Mouse (Mus musculus) natural killer cell, adult 2 months (primary cell): ENCODE measurements at regions not wholly inside any gene's neighbourhood (a gene's known extent, or its start where the extent isn't known, plus 50 kb on each side); places are given as distances from the start of the nearest gene placed in this dataset.

Experiments
- DNase-seq, 2 experiments: peaks; one replicate each; pipeline ENCODE4 v3.0.0; 2022; ENCODE audit warnings: low spot score in 2 of 2

DNA sequence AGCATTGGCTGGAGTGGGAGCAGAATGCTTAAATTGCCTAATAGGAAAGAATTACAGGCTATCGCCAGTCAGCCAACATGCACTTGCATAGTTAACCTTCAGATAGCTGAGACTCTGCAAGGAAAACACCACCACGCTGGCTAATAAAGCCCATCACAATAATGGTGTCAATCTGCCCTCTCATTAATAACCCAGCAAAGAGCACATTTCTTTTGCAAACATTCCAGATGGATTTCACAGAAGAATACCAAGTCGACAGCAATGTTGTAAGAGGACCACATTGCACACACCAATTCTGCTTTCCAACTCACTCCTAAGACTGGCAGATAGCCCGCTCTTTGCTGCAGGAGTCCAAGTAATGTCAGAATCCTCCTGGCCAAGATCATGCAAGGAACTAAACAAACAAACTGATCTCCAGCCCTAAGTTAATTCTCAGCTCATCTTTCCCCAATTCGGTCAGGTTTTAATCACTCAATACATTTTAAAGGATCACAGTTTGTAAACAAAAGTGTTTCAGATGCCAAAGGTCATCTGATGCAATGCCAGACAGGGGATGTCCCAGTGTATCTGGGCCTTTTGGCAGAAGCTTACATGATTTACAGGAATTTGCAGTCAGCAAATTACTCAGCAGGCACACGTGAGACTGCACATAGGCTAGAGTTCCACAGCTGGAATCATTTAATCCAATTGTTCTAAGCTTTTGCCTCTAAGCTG lies 198.4 kb downstream of the Klf6 start:
- no peak for DNase-seq

GRCm38 (mm10) chr13:6060229-6060845 lies 199.1 kb downstream of the Klf6 start:
- DNase-seq: no peak

GRCm38 (mm10) chr13:6062305-6062704 lies 201.0 kb downstream of the Klf6 start:
- DNase-seq: no peak

- no peak for DNase-seq
Measured at GRCm38 (mm10) chr13:6062729-6063386, 201.6 kb downstream of the Klf6 start.

- DNase-seq: no peak
Measured at GRCm38 (mm10) chr13:6076978-6077825, 215.9 kb downstream of the Klf6 start.

DNA sequence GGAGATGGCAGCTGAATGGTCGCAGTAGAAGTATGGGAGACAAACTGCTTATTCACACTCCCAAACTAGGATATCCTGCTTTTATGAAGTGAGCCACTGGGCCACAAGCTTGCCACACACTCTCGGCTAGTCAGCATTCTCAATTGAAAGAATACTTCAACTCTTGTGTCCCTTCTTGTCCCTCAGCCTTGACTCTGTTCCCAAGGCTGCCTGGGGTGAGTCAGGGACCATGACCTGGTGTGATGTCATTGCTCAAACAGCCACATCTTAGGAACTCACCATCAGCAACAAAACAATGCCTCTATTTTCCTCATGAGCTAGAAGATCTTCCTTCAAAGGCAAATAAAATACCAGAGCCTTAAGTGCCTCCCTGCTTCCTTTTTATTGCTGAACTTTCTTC lies 224.6 kb downstream of the Klf6 start:
- no peak for DNase-seq

- DNase-seq: no peak
Measured at GRCm38 (mm10) chr13:6109018-6109657, 247.9 kb downstream of the Klf6 start.

- DNase-seq: no peak
Measured at GRCm38 (mm10) chr13:6119703-6120102, 258.4 kb downstream of the Klf6 start.

DNA sequence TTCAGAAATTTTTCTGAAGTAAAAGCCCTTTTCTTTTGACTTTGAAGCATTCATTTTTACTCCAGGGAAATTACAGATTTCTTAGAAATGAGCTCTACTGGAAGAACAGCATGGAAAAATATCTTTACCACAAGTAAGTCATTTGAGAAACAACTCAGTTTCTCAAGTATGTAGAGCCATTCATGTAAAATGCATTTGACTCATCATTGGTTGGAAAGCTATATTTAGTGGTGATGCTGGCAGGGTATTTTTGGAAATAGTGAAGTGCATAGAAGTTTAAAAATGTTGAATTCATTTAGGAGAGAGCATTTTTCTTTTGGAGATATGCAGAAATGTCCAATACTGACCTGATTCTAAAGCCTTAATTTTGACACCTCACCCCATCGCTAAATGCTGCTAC lies 266.0 kb downstream of the Klf6 start:
- DNase-seq: no peak

DNA sequence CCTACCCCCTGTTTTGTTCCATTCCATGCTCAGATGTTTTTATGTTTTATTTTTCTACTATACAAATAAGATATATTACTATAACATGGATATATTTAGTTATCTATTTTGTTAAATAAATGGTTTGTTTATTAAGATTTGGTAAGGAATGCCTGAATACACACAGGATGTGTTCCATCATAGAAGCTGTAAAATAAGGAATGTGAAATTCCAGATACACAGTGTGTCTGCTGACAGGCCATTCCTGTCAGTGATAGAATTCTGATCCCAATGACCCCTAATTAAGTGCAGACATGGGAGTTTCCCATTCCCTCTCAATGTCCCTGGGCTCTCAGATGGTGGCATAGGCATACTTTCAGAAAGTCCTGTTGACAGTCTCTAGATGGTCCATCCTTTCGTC lies 267.6 kb downstream of the Klf6 start:
- DNase-seq: no peak

GRCm38 (mm10) chr13:6131363-6131762 lies 270.1 kb downstream of the Klf6 start:
- DNase-seq: no peak

DNA sequence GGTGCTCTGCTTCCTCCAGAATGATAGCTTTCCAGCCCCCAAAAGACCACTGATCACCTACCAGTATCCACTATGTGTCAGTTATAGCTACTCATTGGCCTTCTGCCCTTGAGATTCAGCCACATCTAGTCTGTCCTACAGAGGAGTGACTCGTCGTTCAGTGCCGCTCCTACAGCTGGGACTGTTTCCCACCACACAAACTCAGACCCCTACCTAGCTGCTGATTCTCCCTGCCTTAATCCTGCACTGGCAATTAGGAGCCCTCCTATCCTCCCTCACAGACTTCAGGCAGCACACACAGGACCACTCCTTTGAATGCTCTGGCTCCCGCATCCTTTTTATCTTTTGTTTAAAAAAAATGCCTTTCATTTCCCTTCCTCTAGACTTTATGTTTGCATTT lies 275.9 kb downstream of the Klf6 start:
- no peak for DNase-seq

DNA sequence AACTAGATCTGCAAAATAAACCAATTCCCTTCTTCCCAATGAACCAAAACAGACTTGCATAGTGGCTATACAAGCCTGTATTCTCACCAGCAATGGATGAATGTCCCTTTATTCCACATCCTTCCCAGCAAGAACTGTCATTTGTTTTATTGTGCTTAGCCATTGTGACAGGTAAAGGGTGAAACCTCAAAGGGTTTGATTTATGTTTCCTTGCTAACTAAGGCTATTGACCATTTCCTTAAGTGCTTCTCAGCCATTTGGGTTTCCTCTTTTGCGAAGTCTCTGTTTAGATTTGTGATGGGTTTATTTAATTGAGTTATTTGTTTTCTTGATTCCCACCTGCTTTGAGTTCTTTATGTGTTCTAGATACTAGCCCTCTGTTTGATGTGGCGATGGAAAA lies 281.5 kb downstream of the Klf6 start:
- DNase-seq: no peak

- DNase-seq: no peak
Measured at GRCm38 (mm10) chr13:6153657-6154056, 292.4 kb downstream of the Klf6 start.

- no peak for DNase-seq
Measured at GRCm38 (mm10) chr13:6156191-6156590, 294.9 kb downstream of the Klf6 start.

DNA sequence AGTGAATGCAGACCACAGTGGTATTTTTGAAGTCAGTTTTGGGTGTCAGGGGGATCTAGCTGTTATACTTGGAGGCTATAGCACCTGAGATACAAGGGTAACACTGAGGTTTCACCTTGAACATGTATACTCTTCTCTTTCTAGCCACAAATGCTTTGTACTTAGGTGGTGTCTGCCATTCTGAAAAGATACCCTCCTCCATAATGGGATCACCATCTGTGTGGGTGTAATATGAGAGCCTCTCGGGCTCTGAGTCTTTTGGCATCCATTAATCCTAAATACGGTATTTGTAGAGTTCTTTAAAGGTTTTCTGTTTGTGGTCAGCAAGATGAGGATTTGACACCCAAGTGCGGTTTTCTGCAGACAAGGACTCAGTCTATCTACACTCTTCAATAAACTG lies 295.7 kb downstream of the Klf6 start:
- DNase-seq: no peak

DNA sequence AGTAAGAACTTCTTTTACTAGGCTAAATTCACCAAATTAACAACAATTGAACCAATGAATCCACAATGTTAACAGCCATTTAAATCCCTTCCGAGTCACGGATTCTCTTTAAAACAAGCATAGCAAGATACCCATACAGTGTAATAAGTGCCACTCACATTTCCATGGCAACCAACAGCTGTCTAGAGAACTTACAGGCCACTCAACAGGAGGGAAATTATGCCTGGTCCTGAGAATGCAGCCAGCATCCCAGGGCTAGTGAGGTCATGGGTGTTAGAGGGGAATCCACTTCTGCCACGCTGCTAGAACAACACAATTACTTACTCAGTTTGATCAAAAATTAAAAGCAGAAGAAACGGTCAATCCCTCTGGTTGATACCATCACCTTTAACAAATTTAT lies 296.7 kb downstream of the Klf6 start:
- no peak for DNase-seq

GRCm38 (mm10) chr13:6159412-6159811 lies 298.1 kb downstream of the Klf6 start:
- DNase-seq: no peak

GRCm38 (mm10) chr13:6165916-6166315 lies 304.6 kb downstream of the Klf6 start:
- DNase-seq: no peak

DNA sequence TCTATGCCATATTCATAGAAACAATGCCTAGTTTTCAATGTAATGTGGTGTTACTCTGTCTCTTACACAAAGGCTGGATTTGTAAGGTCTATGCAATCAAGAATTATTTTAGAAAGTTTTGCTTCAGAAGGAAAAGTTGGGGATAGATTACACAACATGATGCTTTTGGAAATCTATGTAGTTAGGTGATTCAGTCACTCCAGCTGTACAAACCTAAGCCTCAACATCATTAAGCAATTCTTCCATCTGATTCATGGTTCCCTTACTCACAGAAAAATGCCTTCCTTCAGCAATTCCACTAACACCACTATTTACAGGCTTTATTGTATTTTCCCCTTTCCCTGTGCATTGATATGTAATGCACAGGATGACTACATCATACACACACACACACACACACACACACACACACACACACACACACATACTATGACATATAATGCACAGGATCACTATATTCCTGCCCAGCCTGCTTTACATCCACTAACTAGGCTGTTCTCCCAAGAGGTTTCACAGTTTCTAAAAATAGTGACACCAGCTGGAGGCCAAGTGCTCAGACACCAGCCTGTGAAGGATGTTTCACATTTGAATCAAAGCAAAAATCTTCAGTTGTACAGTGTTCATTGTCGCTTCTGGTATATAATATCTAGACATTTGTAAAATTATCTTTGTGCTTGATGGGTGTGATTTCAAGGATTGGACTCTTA lies 305.9 kb downstream of the Klf6 start:
- DNase-seq: no peak

DNA sequence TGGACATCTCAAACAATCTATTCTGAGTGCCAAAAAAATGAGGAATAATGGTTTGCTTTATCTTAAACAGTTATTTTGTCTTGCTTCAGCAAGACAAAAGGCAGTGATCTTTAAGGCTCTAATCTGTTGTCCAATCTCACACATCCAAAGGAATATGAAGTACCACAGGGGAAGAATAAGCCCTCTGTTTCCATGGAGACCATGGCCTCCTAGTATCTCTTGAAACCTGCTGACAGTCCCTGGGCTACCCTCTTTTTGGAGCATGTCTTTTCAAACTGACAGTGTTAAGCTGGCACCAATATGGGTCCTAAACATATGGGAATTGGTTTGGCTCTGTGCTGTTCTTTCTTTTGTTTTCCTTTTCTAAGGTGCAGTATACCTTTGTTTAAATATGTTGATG lies 311.8 kb downstream of the Klf6 start:
- no peak for DNase-seq
